Mouse (Mus musculus) NIH3T3 (cell line): ENCODE measurements around the gene AC124108.1.

ENCODE experiments used
- DNase-seq: peaks from one replicate; pipeline ENCODE4 v3.0.0-alpha.2; 2012; ENCODE audit warnings: low read depth

AC124108.1 gene

DNA sequence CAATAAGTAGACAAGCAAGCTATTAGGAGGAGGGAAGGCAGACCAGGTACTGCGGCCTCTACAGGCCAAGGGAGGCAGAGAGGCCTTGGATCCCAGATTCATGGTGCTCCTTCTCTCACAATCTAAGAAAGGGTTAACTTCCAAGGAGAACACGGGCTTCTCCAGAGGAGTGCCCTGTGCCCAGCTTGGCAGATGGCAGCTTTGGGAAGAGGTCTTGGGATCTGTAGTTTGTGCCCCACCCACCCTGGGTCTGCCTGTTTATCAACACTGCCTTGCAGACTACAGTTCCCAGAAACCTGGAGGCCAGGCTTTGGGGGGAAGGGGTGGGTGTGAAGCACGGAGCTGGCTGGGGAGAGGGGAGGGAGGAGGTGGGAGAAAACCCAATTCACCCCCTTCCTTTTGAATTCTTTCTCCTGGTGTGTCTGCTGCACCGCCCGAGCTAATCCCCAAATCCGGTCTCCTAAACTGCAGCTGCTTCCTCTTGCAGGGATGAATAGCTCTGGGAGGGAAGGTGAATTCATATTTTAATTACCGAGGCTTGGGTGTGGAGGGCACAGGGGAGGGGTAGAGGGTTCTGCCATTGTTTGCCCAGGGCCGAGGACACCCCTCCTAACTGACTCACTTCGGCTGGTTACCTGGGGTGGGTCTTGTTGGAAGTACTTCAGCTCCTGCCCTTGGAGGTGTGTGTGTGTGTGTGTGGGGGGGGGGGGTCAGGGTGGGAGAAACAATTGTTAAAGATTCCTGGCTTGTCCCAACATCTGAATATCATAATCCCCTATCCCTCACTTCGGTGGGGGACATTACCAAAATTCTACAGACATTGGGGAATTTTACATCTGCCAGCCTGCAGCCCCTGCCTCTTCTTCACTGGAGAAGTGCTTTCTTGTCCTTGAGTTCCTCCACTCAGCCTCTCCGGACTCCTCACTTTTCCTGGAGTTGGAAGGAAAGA is 9.6 kb downstream of the AC124108.1 start:
- DNase-seq, result peak; percentile 57

DNA sequence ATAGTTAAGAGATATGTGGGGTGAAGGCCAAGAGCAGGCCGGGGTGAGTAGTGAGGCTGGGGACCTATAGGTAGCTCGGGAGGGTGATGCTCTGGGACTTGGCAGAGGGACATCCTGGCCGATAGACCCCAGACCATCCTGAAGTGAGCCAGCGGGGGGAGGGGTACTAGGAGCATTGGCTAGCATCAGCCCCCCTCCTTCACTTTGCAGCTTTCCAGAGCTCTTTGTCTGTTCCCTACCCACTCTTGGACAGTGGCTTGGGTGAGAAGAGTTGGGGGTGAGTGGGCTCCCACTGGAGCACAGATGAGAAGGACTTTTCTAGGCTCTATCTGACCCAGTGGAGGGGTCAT is 10.2 kb downstream of the AC124108.1 start:
- no peak for DNase-seq

GRCm38 (mm10) chr1:132201936-132202335 is 10.7 kb downstream of the AC124108.1 start:
- DNase-seq, result no peak

GRCm38 (mm10) chr1:132202771-132203170 is 11.5 kb downstream of the AC124108.1 start:
- no peak for DNase-seq

DNA sequence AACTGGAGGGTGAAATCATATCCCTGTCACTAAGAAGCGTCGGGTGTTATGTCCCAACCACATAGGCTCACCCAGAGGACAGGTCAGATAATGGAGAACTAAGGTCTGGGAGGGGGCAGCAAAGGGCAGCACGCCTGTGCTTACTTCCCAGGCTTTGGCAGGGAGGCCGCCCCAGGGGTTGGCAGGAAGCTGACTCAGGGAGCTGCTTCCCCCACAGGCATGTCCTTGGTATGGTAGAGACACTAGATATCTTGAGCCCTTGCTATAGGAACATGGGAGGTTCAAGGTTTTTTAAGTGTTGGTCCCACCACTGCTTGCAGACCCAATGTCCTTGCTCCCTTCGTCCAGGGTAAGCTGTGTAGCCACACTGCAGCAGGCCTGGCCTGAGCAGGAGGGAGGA is 14.7 kb downstream of the AC124108.1 start:
- no peak for DNase-seq

- peak; percentile 51 for DNase-seq
These were observed 15.6 kb downstream of the AC124108.1 start for GRCm38 (mm10) chr1:132206828-132207227.

- peak; percentile 88 for DNase-seq
These were observed 16.9 kb downstream of the AC124108.1 start for GRCm38 (mm10) chr1:132208154-132208553.

- no peak for DNase-seq
These were observed 18.1 kb downstream of the AC124108.1 start for GRCm38 (mm10) chr1:132209400-132209799.

DNA sequence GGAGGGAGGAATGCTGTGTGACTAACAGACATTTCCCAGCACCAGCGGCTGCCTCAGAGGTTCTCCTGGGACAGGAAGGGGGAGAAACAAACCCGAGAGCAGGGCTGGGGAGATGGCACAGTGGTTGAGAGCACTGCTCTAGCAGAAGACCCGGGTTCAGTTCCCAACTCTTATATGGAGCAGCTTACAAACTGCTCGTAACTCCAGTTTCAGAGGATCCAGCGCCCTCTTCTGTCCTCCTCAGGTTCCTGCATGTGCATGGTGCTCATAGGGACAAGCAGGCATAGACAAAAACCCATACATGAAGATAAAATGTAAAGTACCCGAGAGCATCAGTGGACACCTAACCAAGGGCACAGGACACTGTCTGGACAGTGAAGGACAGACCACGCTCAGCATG is 19.7 kb downstream of the AC124108.1 start:
- peak; percentile 81 for DNase-seq

DNA sequence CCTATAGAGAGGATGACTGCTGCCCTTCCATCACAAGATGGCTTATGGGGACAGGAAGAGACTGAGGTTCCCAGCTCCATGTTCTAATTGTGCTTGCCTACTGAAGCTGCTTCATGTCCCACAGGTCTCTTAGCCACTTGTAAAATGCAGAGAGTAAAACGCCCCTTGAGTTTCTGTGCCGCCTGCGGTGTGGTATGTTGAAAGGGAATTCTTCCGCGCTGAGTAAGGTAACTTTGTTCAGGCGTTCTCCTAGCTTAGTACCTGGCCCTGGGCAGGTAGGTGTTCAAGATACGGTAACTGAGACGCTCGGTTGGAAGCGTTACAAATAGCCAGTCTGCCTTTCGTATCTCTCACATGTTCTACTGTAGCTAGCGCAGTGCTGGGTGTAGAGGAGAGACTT is 20.4 kb downstream of the AC124108.1 start:
- DNase-seq, result no peak

DNA sequence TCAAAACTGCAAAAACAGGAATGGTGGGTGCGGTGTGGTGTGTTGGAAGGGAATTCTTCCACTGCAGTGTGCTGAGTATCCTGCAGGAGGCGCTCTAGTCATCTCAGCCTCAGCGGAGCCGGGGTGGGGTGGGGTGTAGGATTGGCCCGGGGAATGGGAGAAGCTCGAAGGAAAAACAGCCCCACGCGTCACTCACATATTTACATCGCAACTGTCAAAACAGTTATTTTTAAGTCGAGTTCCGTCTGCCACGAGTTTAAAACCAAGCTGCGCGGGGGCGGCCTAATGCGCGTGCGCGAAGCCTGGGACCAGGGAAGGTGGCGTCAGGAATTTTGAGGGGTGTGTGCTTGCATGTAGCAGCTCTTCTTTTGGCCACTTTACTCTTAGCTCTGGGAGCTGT is 21.0 kb downstream of the AC124108.1 start:
- DNase-seq, result peak; percentile 38

GRCm38 (mm10) chr1:132213076-132213475 is 21.8 kb downstream of the AC124108.1 start:
- no peak for DNase-seq

DNA sequence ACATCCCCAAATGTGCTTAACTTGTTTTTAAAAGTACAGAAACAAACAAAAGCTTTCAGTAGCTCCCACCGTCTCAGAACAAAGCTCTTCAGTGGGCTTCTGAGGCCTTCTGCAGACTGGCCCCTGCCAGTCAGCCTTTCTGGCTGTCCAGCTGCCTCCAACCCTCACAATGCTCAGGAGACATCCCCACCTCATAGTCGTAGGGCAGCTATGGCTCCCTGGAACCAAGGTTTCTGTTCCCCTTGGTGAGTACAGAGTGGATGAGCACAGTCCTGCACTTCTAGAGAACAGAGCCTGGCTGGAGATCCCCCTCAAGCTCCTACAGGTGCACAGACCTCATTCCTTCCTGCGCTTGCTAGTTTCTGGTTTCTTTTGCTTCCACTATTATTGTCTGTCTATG is 25.0 kb downstream of the AC124108.1 start:
- no peak for DNase-seq

- no peak for DNase-seq
These were observed 30.4 kb downstream of the AC124108.1 start for GRCm38 (mm10) chr1:132221627-132222026.

DNA sequence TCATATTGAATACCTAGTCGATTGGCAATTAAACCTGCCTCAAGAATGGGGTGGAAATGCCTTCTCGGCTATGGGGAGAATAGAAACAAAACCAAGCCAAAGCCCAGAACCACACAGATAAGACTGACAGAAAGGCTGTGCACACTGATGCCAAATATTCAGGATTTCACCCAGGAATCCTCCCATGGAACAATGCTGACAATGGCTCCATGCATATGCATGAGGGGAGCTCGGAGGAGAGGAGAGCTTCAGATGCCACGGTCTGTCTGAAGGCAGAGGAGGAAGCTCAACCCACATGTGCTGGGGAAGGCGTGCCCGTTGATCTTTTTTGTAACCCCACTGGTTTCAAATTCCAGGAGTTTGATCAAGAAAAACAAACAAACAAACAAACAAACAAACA is 30.9 kb downstream of the AC124108.1 start:
- DNase-seq, result no peak

- DNase-seq, result no peak
These were observed 35.2 kb downstream of the AC124108.1 start for GRCm38 (mm10) chr1:132226297-132227080.

- DNase-seq, result no peak
These were observed 38.4 kb downstream of the AC124108.1 start, which contains the start of gene Gm10188 for GRCm38 (mm10) chr1:132229667-132230066. Gm10188 (minus strand) TSS chr1:132229767.

GRCm38 (mm10) chr1:132231470-132232274 is 40.4 kb downstream of the AC124108.1 start:
- no peak for DNase-seq

DNA sequence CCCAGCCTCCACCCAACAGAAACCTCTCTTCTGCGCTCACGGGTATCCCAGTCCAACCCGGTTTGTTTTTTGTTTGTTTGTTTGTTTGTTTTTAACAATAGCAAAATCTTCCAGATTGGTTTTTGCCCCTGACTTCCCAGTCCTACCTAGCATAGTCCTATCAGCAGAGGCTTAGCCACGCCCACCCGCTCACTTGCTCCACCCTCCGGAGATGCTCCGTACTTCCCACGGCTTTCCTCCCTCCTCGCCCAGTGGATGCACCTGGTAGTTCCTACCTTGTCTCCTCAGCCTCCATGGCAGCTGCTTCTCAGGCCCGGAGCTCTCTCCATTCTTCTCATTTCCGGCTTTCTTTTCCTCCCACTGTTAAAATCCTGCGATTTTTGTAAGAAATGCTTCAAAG is 42.3 kb downstream of the AC124108.1 start:
- DNase-seq, result no peak

DNA sequence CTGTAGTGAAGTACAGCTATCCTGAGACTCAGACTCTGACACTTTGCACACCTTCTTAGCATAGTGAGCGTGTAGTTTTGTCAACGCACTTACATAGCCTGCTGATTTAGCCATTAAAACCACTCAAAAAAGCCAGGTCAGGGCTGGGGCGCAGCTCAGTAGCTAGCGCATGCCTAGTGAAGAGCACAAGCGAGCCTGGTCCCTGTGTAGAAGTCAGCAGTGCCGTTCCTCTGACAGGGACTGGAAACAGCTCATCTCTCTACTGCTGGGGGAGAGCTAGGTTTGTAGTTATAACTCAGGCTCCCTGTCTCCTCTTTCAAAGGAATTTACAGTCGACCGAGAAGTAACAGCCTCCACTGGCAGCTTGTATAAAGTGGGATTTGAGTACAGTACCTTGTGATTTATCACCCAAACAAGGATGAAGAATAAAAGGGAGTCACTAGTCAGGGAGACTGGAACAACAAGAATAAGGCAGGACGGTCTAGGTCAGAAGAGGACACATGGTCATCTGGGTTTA is 43.6 kb downstream of the AC124108.1 start:
- no peak for DNase-seq

- DNase-seq, result peak; percentile 84
These were observed 46.4 kb downstream of the AC124108.1 start for GRCm38 (mm10) chr1:132237585-132238159.

- no peak for DNase-seq
These were observed 53.8 kb downstream of the AC124108.1 start for GRCm38 (mm10) chr1:132245010-132245409.
